Mouse (Mus musculus) cortical plate, adult 2 months (tissue): ENCODE data around the gene Krtap1-4.

Experiments
- CTCF ChIP-seq: fragments of 200-500 bp; IDR thresholded peaks from 2 replicates; pipeline ENCODE4 v1.5.1; 2011; ENCODE audit warnings: mild to moderate bottlenecking, control low read depth, low read length; ENCODE audit not compliant: insufficient read depth; ENCODE audit errors: extremely low read depth
- POLR2A ChIP-seq: fragments of 200-500 bp; IDR thresholded peaks from 2 replicates; pipeline ENCODE4 v1.6.1; 2011; ENCODE audit warnings: mild to moderate bottlenecking, low read length, control low read depth; ENCODE audit not compliant: insufficient read depth; ENCODE audit errors: extremely low read depth

GRCm38 (mm10) chr11:99573164-99573563, 10.3 kb downstream of the Krtap1-4 start:
- TF ChIP-seq CTCF (no peak), POLR2A (no peak)
